Mouse (Mus musculus) lung, postnatal 0 days (tissue): ENCODE measurements at regions not wholly inside any gene's neighbourhood (a gene's known extent, or its start where the extent isn't known, plus 50 kb on each side); places are given as distances from the start of the nearest gene placed in this dataset.

ENCODE experiments used
- CTCF ChIP-seq: IDR thresholded peaks from 2 replicates; pipeline ENCODE4 v1.5.1; 2016; ENCODE audit warnings: antibody characterized with exemption, mild to moderate bottlenecking
- EP300 ChIP-seq: IDR thresholded peaks from 2 replicates; pipeline ENCODE4 v1.6.1; 2016; ENCODE audit warnings: antibody characterized with exemption, mild to moderate bottlenecking, control low read depth

- no peak for TF ChIP-seq CTCF
- TF ChIP-seq EP300: no peak
These were observed 65.3 kb upstream of the Ppm1h start for GRCm38 (mm10) chr10:122613281-122613680.
